Mouse (Mus musculus): ENCODE measurements around the gene Vstm2b.

GRCm38 (mm10) chr7:40898711-40899375 lies 715 bp downstream of the Vstm2b start:
- TF ChIP-seq CTCF (conservative IDR thresholded peaks at IDR 0.05; ENCODE audit: insufficient read depth, insufficient read length, low read depth, low read length) (no peak), POLR2A (IDR thresholded peaks at IDR 0.05; ENCODE audit: low read depth, low read length) (no peak)
